Mouse (Mus musculus) heart, adult 9 months (tissue): ENCODE measurements around the gene Sult2b1.
A peak's percentile ranks its signal among the peaks of the same experiment; 100 is the strongest.

Source experiments
- DNase-seq, 2 experiments: peaks; one replicate each; pipeline ENCODE4 v3.0.0; 2022; ENCODE audit warnings: low spot score in 2 of 2

The Sult2b1 gene

GRCm38 (mm10) chr7:45770427-45771082 is 13.9 kb downstream of the Sult2b1 start:
- no peak for DNase-seq

- DNase-seq = no peak
Observed at GRCm38 (mm10) chr7:45767500-45767899, 17.0 kb downstream of the Sult2b1 start.

GRCm38 (mm10) chr7:45766764-45767163 is 17.7 kb downstream of the Sult2b1 start:
- DNase-seq = no peak

- no peak for DNase-seq
Observed at GRCm38 (mm10) chr7:45765995-45766394, 18.5 kb downstream of the Sult2b1 start.

- DNase-seq = no peak
Observed at GRCm38 (mm10) chr7:45760151-45760550, 24.3 kb downstream of the Sult2b1 start.

GRCm38 (mm10) chr7:45759400-45759799 is 25.1 kb downstream of the Sult2b1 start:
- no peak for DNase-seq

GRCm38 (mm10) chr7:45755703-45756102 is 28.8 kb downstream of the Sult2b1 start:
- no peak for DNase-seq

- DNase-seq = no peak
Observed at GRCm38 (mm10) chr7:45750162-45750561, 34.3 kb downstream of the Sult2b1 start.

- no peak for DNase-seq
Observed at GRCm38 (mm10) chr7:45749401-45749800, 35.1 kb downstream of the Sult2b1 start.

- DNase-seq = no peak
Observed at GRCm38 (mm10) chr7:45748110-45748509, 36.4 kb downstream of the Sult2b1 start.

- DNase-seq = no peak
Observed at GRCm38 (mm10) chr7:45747450-45747849, 37.0 kb downstream of the Sult2b1 start.

- no peak for DNase-seq
Observed at GRCm38 (mm10) chr7:45746518-45746917, 38.0 kb downstream of the Sult2b1 start.

GRCm38 (mm10) chr7:45744387-45744786 is 40.1 kb downstream of the Sult2b1 start:
- DNase-seq = no peak

GRCm38 (mm10) chr7:45742338-45742737 is 42.1 kb downstream of the Sult2b1 start:
- DNase-seq = no peak

- no peak for DNase-seq
Observed at GRCm38 (mm10) chr7:45741777-45742176, 42.7 kb downstream of the Sult2b1 start.

- no peak for DNase-seq
Observed at GRCm38 (mm10) chr7:45741308-45741707, 43.2 kb downstream of the Sult2b1 start.

GRCm38 (mm10) chr7:45739820-45740219 is 44.6 kb downstream of the Sult2b1 start:
- no peak for DNase-seq

- DNase-seq = peak in 1 of 2 experiments; percentile 67
Observed at GRCm38 (mm10) chr7:45739162-45739763, 45.2 kb downstream of the Sult2b1 start.

GRCm38 (mm10) chr7:45733477-45733876 is 51.0 kb downstream of the Sult2b1 start:
- DNase-seq = no peak

GRCm38 (mm10) chr7:45730727-45731431 is 53.6 kb downstream of the Sult2b1 start:
- no peak for DNase-seq

- DNase-seq = no peak
Observed at GRCm38 (mm10) chr7:45727625-45728024, 56.8 kb downstream of the Sult2b1 start.

- DNase-seq = no peak
Observed at GRCm38 (mm10) chr7:45726419-45726818, 58.0 kb downstream of the Sult2b1 start.

- no peak for DNase-seq
Observed at GRCm38 (mm10) chr7:45725713-45726112, 58.8 kb downstream of the Sult2b1 start, which contains the start of gene Spaca4. TSS of gene Spaca4 (minus strand) at chr7:45725813.
